Mouse (Mus musculus): ENCODE data around the gene Myo1c. TPM values are rescaled to one million over a fixed set of nuclear protein-coding genes. Genes with fewer than 3 reads are reported as not detected.

Gene Myo1c
- 23.2 and 28.7 TPM in 2 replicates for polyA plus RNA-seq (2012; rRNA removed)

GRCm38 (mm10) chr11:75650311-75650710, at the start of gene Myo1c:
Gene Myo1c (plus strand): TSS chr11:75650504.
- H3K36me3 ChIP-seq (ENCODE audit: control insufficient read depth, insufficient read depth, low read length), result peaks cover 5% of the 10 kb centered on the region; the same call in 1 of the 2 replicates
- H3K27me3 ChIP-seq (ENCODE audit: control insufficient read depth, insufficient read depth, low read length), result no peaks in the 10 kb centered on the region
- H3K27ac ChIP-seq (ENCODE audit: insufficient read depth, low read depth, low read length), result peak within 1 kb of the TSS; percentile 46
- H3K4me1 ChIP-seq (ENCODE audit: control insufficient read depth, insufficient read depth, insufficient read length, low read length), result peaks cover 30% of the 10 kb centered on the region
- WGBS, result 86% methylated on average over 7 of the region's 7 CpGs
- H3K4me3 ChIP-seq (ENCODE audit: low read depth, low read length), result peak within 1 kb of the TSS; percentile 71
- TF ChIP-seq CTCF (IDR thresholded peaks at IDR 0.05; ENCODE audit: extremely low read depth, insufficient read length, insufficient replicate concordance, low read depth, low read length) (0 out of 2 replicates have a peak, but pooled peaks have one; percentile 4), POLR2A (IDR thresholded peaks at IDR 0.05; ENCODE audit: low read depth, low read length) (no peak)

DNA sequence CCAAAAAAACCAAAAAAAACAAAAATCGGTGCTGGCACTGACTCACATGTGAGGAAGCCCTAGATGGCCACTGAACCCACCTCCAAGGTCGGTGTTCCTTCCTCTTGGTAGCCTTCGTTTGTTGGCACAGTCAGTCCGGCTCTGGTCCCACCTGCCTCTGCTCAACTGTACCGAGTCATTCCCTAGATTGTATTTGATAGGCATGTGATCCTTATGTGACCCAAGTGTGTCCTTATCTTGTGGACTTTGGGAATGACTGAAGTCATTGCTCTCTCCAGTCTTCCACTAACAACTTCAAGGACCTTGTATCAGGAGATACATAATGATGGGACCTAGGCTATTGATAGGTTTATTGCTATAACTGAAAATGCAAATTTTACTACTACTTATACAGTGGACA, 45.5 kb upstream of the Myo1c start:
- WGBS, result 24% methylated on average over 5 of the region's 5 CpGs
- H3K4me3 ChIP-seq (ENCODE audit: low read depth, low read length), result no peak overlapping the region
- H3K27ac ChIP-seq (ENCODE audit: insufficient read depth, low read depth, low read length), result peak overlapping the region; percentile 95
- TF ChIP-seq CTCF (IDR thresholded peaks at IDR 0.05; ENCODE audit: extremely low read depth, insufficient read length, insufficient replicate concordance, low read depth, low read length), result no peak
- TF ChIP-seq POLR2A (IDR thresholded peaks at IDR 0.05; ENCODE audit: low read depth, low read length), result no peak
- H3K4me1 ChIP-seq (ENCODE audit: control insufficient read depth, insufficient read depth, insufficient read length, low read length), result peaks cover 14% of the 10 kb centered on the region
- no peaks in the 10 kb centered on the region for H3K27me3 ChIP-seq (ENCODE audit: control insufficient read depth, insufficient read depth, low read length)
- peaks cover 77% of the 10 kb centered on the region for H3K36me3 ChIP-seq (ENCODE audit: control insufficient read depth, insufficient read depth, low read length)

DNA sequence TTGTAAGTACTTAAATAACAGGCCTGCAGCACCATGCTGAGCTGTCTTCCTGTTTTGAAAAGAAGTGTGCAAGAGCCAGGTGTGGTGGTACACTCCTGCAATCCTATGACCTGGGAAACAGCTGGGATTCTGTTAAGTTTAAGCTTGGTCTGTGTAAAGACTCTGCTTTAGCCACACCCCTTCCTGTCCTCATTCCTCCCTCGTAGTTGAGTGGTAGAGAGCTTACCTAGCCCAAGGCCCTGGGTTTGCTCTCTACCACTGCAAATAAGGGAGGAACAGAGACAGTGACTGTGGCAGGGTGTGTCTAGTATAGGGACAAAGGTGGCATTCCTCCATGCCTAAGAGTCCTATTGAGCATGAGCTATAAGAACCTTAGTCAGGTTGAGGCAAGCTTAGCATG, 45.0 kb upstream of the Myo1c start:
- WGBS, result 9% methylated on average over 1 of the region's 1 CpGs
- peaks cover 14% of the 10 kb centered on the region for H3K4me1 ChIP-seq (ENCODE audit: control insufficient read depth, insufficient read depth, insufficient read length, low read length)
- TF ChIP-seq CTCF (IDR thresholded peaks at IDR 0.05; ENCODE audit: extremely low read depth, insufficient read length, insufficient replicate concordance, low read depth, low read length), result no peak
- no peak for TF ChIP-seq POLR2A (IDR thresholded peaks at IDR 0.05; ENCODE audit: low read depth, low read length)
- H3K27ac ChIP-seq (ENCODE audit: insufficient read depth, low read depth, low read length), result peak overlapping the region; percentile 95
- H3K27me3 ChIP-seq (ENCODE audit: control insufficient read depth, insufficient read depth, low read length), result no peaks in the 10 kb centered on the region
- peaks cover 78% of the 10 kb centered on the region for H3K36me3 ChIP-seq (ENCODE audit: control insufficient read depth, insufficient read depth, low read length)
- H3K4me3 ChIP-seq (ENCODE audit: low read depth, low read length), result no peak overlapping the region

DNA sequence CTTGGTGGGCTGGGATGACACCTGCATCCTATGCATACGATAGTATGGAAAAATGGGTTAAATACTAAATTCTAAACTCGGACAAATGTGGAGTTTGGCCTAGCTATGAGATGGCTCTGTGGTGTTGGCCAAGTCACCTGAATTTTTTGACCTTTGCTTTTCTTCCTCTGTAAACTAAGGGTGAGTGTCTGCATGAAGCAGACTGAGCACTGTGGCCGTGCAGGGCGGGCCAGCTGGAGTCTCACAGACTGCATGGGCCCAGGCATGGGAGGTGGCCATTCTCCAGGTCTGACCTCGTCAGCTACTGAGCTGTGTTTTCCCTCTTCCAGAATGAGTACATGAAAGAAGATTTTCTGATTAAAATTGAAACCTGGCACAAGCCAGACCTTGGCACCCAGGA, 41.5 kb upstream of the Myo1c start:
- peaks cover 77% of the 10 kb centered on the region for H3K36me3 ChIP-seq (ENCODE audit: control insufficient read depth, insufficient read depth, low read length)
- peaks cover 12% of the 10 kb centered on the region; the same call in 1 of the 2 replicates for H3K4me1 ChIP-seq (ENCODE audit: control insufficient read depth, insufficient read depth, insufficient read length, low read length)
- H3K27ac ChIP-seq (ENCODE audit: insufficient read depth, low read depth, low read length), result no peak overlapping the region
- no peaks in the 10 kb centered on the region for H3K27me3 ChIP-seq (ENCODE audit: control insufficient read depth, insufficient read depth, low read length)
- H3K4me3 ChIP-seq (ENCODE audit: low read depth, low read length), result no peak overlapping the region
- TF ChIP-seq POLR2A (IDR thresholded peaks at IDR 0.05; ENCODE audit: low read depth, low read length) (no peak), CTCF (IDR thresholded peaks at IDR 0.05; ENCODE audit: extremely low read depth, insufficient read length, insufficient replicate concordance, low read depth, low read length) (no peak)
- 86% methylated on average over 5 of the region's 5 CpGs for WGBS

- Histone ChIP-seq H3K4me3 (ENCODE audit: low read depth, low read length) (no peak overlapping the region), H3K27me3 (ENCODE audit: control insufficient read depth, insufficient read depth, low read length) (no peaks in the 10 kb centered on the region), H3K36me3 (ENCODE audit: control insufficient read depth, insufficient read depth, low read length) (peaks cover 78% of the 10 kb centered on the region), H3K27ac (ENCODE audit: insufficient read depth, low read depth, low read length) (no peak overlapping the region), H3K4me1 (ENCODE audit: control insufficient read depth, insufficient read depth, insufficient read length, low read length) (peaks cover 10% of the 10 kb centered on the region)
- TF ChIP-seq CTCF (IDR thresholded peaks at IDR 0.05; ENCODE audit: extremely low read depth, insufficient read length, insufficient replicate concordance, low read depth, low read length) (no peak), POLR2A (IDR thresholded peaks at IDR 0.05; ENCODE audit: low read depth, low read length) (no peak)
- WGBS, result 94% methylated on average over 2 of the region's 2 CpGs
These were observed 40.3 kb upstream of the Myo1c start for GRCm38 (mm10) chr11:75610021-75610420.

- no peaks in the 10 kb centered on the region; the same call in 1 of the 2 replicates for H3K4me1 ChIP-seq (ENCODE audit: control insufficient read depth, insufficient read depth, insufficient read length, low read length)
- peaks cover 72% of the 10 kb centered on the region for H3K36me3 ChIP-seq (ENCODE audit: control insufficient read depth, insufficient read depth, low read length)
- TF ChIP-seq CTCF (IDR thresholded peaks at IDR 0.05; ENCODE audit: extremely low read depth, insufficient read length, insufficient replicate concordance, low read depth, low read length) (no peak), POLR2A (IDR thresholded peaks at IDR 0.05; ENCODE audit: low read depth, low read length) (no peak)
- no peaks in the 10 kb centered on the region for H3K27me3 ChIP-seq (ENCODE audit: control insufficient read depth, insufficient read depth, low read length)
- H3K27ac ChIP-seq (ENCODE audit: insufficient read depth, low read depth, low read length), result no peak overlapping the region
- H3K4me3 ChIP-seq (ENCODE audit: low read depth, low read length), result no peak overlapping the region
- 98% methylated on average over 1 of the region's 1 CpGs for whole genome bisulfite sequencing
These were observed 35.5 kb upstream of the Myo1c start for GRCm38 (mm10) chr11:75614769-75615168.

DNA sequence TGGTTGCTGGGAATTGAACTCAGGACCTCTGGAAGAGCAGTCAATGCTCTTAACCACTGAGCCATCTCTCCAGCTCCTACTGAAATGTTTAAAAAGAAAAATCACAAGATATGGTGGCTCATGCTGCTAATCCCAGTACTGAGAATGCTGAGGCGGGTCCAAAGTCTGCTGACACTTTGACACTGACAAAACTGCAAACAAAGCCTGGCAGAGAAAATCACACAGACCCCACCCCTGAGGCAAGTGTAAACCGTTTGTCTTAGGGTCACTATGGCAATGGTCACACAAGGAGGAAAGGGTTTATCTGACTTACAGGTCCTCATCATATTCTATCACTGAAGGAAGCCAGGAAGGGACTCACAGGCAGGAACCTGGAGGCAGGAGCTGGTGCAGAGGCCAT, 34.7 kb upstream of the Myo1c start:
- Histone ChIP-seq H3K4me1 (ENCODE audit: control insufficient read depth, insufficient read depth, insufficient read length, low read length) (no peaks in the 10 kb centered on the region; the same call in 1 of the 2 replicates), H3K36me3 (ENCODE audit: control insufficient read depth, insufficient read depth, low read length) (peaks cover 72% of the 10 kb centered on the region), H3K27ac (ENCODE audit: insufficient read depth, low read depth, low read length) (no peak overlapping the region), H3K4me3 (ENCODE audit: low read depth, low read length) (no peak overlapping the region), H3K27me3 (ENCODE audit: control insufficient read depth, insufficient read depth, low read length) (no peaks in the 10 kb centered on the region)
- WGBS, result 61% methylated on average over 2 of the region's 2 CpGs
- TF ChIP-seq POLR2A (IDR thresholded peaks at IDR 0.05; ENCODE audit: low read depth, low read length) (no peak), CTCF (IDR thresholded peaks at IDR 0.05; ENCODE audit: extremely low read depth, insufficient read length, insufficient replicate concordance, low read depth, low read length) (no peak)

All from small intestine, adult 2 months (tissue).